Mouse (Mus musculus) cerebellum, adult 8-10 months (tissue): Measurements from ENCODE around the gene Cers2.

Experiments
- DNase-seq: peaks from one replicate; pipeline ENCODE4 v3.0.0; 2022

Cers2 gene

DNA sequence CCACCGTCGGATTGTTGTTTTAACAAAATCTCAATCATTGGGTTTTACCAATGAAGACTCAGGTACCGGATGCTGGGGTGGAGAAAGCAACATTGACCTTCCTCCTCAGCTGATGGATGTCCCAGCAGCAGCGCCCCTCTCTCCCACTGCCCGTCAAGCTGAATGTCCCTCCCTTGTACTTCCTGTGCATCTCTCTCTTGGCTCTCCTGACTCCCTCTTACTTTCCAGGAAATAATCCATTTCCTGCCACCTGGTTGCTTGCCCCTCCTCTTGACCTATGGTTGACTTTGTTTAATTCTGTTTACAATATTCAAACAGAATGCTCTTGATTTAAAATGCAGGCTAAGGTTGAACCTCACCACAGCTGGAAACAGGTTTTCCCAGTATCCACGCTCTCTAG, 24.4 kb upstream of the Cers2 start:
- no peak for DNase-seq

- no peak for DNase-seq
These were observed 23.6 kb upstream of the Cers2 start for GRCm38 (mm10) chr3:95291041-95291440.

DNA sequence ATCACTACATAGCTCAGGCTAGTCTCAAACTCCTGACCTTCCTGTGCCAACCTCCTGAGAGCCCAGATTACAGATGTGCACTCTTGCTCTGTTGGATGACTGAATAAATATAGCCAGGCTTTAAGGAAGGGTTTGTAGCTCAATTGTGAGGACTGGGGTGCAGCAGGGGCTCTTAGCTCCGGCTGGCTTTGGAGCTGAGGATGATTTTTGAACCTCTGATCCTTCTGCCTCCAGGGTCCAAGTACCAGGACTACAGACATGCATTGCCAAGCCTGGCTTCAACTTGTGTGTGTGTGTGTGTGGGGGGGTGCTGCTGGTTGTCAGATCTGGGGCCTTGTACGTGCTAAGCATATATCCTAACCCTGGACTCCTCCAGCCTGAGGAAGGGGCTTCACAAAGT, 21.7 kb upstream of the Cers2 start:
- no peak for DNase-seq

DNA sequence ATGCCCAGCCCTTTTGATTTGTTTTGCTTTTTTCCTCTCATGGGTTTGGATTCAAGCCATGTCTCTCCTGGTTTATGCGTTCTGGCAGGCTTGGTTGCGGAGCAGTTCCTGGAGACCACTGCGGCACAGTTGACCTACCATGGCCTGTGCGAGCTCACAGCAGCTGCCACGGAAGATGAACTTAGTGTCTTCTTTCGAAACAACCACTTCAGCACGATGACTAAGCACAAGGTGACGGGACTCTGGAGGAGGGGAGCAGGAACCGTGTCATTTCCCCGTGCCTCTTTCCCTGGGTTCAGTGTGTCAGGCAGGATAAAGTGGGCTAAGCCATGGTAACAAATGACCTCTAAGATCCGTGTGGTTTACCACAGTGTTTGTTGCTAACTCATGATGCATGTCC, 21.1 kb upstream of the Cers2 start:
- no peak for DNase-seq

DNA sequence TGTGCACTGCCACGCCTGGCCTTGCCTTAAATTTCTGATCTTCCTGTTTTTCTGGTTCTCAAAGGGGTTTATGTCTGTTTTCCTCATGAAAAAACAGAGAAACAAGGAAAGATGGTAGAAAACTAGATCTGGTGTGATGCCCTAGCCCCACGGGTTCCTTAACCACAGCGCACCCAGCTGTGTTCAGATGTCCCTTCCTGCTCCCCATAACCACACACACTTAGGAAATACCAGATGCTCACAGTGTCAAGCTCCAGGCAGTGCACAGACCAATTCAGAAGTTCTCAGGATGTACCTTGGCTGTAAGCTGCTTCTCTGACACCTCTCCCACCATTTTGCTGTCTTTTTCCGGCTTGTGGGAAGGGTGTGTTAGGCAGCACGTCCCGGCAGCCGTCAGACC, 20.3 kb upstream of the Cers2 start:
- no peak for DNase-seq

- DNase-seq = no peak
These were observed 19.9 kb upstream of the Cers2 start for GRCm38 (mm10) chr3:95294718-95295117.

- no peak for DNase-seq
These were observed 19.1 kb upstream of the Cers2 start for GRCm38 (mm10) chr3:95295321-95296102.

GRCm38 (mm10) chr3:95296103-95296469, 18.5 kb upstream of the Cers2 start:
- no peak for DNase-seq

GRCm38 (mm10) chr3:95298018-95298417, 16.6 kb upstream of the Cers2 start:
- no peak for DNase-seq

GRCm38 (mm10) chr3:95301204-95301796, 13.3 kb upstream of the Cers2 start:
- no peak for DNase-seq

GRCm38 (mm10) chr3:95306244-95306643, 8.3 kb upstream of the Cers2 start:
- no peak for DNase-seq

- DNase-seq = no peak
These were observed 7.5 kb upstream of the Cers2 start, which contains the start of gene Anxa9 for GRCm38 (mm10) chr3:95307100-95307499. Gene Anxa9, minus strand, starts transcription at chr3:95307176.

DNA sequence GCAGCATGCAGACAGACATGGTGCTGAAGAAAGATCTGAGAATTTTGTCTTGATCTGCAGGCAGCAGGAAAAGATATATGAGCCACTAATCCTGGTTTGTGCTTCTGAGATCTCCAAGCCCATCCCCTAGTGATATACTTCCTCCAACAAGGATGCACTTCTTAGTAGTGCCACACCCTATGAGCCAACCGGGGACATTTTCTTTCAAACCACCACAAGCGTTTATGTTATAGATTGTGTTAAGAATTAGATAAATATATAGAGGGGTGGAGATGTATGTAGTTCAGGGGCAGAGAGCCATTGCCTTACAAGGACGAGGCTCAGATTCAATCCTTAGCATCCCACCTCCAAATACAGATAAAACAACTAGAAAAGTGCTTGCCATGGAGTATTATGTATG, 4.1 kb upstream of the Cers2 start:
- no peak for DNase-seq

DNA sequence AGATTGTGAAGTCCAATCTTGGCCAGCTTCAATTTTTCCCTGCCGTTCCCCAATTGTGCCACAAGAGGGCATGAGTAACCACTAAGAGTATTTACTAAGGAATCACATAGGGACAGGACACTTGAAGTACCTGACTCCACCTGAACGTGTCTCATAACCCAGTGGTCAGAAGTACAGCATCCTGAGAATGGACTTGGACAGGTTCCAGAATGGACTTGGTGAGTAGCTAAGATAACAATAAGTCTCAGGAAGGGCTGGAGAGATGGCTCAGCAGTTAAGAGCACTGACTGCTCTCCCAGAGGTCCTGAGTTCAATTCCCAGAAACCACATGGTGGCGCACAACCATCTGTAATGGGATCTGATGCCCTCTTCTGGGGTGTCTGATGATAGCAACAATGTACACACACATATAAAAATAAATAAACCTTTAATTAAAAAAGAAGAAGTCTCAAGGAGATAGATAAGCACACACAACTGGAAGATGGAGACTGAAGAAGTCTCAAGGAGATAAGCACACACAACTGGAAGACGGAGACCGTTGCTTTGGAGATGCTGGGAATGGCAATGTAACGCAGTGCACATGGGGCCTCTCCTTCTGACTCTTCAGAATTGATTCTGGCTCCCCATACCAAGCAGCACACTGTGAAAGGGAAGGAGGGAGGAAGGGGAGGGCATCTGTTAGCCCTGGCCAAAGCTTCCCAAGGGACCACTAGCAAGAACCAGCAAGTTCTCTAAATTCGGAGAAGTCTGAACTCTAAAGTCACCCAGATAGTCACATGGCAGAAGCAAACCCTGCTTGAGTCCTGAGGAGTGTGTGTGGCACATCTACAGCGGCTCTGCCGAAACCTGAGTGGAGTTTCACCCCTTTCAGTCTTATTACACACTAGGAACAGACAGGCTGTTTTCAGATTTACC, 3.4 kb upstream of the Cers2 start:
- DNase-seq = peak; percentile 68

DNA sequence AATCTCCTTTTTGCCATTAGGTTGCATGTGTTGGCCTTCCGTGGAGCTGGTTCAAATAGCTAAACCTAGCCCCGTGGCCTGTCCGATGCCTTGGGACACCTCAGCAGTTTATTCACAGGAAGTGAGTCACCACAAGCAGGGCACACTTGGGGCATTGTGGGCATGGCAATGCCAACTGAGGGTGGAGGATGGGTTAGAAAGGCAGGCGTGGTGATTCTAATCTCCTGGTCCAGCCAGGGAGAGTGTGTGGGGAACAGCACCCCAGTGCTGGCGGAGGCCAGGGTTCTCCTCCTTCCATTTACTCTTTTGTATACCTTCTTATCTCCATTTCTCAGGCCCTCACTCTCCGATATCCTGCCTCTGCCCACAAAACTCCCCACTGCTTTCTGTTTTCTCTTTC, 2.0 kb upstream of the Cers2 start:
- no peak for DNase-seq

DNA sequence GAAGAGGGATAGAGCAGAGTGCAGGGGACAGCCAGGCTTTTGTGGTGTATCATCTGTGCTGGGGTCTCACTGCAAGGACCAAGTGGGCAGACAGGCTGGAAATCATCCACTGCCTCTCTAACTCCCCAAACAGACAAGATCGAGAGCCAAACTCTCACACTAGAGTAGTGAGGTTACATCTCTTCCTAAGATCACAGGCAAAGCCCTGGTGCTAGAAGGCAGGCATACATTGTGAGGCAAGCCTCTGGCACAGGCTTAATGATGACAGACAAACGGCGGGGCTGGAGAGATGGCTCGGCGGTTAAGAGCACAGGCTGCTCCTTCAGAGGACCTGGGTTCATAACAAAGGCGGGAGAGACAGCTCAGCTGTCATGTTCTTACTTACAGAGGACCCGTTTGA, 1.1 kb upstream of the Cers2 start:
- DNase-seq = no peak

GRCm38 (mm10) chr3:95314075-95314474, 516 bp upstream of the Cers2 start:
- DNase-seq = no peak

- peak; percentile 66 for DNase-seq
These were observed 678 bp downstream of the Cers2 start for GRCm38 (mm10) chr3:95315094-95315843.

GRCm38 (mm10) chr3:95315844-95316550, 1.4 kb downstream of the Cers2 start:
- no peak for DNase-seq

GRCm38 (mm10) chr3:95317414-95318080, 3.0 kb downstream of the Cers2 start:
- no peak for DNase-seq

GRCm38 (mm10) chr3:95318548-95318947, 4.0 kb downstream of the Cers2 start:
- DNase-seq = no peak

DNA sequence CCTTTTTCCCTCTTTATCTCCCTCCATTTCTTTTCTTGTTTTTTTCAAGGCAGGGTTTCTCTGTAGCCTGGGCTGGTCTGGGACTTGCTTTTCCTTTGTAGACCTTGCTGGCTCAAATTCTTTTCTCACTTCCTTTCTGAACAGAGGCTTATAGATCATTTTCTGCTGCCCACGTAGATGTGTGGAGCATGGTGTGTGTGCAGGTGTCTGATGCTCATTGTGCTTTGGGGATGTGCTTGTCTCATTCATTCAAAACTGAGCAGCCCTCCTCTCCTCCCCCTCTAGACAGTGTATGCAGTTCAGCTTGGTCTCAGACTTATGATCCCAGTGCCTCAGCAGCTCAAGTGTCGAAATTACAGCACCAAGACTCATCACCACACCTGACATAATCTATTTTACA, 4.5 kb downstream of the Cers2 start:
- DNase-seq = no peak
